Mouse (Mus musculus) cortical plate, adult 2 months (tissue): ENCODE data around the gene Ms4a6b.

Experiments
- CTCF ChIP-seq: fragments of 200-500 bp; IDR thresholded peaks from 2 replicates; pipeline ENCODE4 v1.5.1; 2011; ENCODE audit warnings: mild to moderate bottlenecking, control low read depth, low read length; ENCODE audit not compliant: insufficient read depth; ENCODE audit errors: extremely low read depth
- POLR2A ChIP-seq: fragments of 200-500 bp; IDR thresholded peaks from 2 replicates; pipeline ENCODE4 v1.6.1; 2011; ENCODE audit warnings: mild to moderate bottlenecking, low read length, control low read depth; ENCODE audit not compliant: insufficient read depth; ENCODE audit errors: extremely low read depth

GRCm38 (mm10) chr19:11537336-11537735 lies 21.0 kb downstream of the Ms4a6b start:
- TF ChIP-seq CTCF (no peak), POLR2A (no peak)
